Mouse (Mus musculus): Measurements from ENCODE around the gene Med29.
A peak's percentile ranks its signal among the peaks of the same experiment; 100 is the strongest.

Med29 gene

DNA sequence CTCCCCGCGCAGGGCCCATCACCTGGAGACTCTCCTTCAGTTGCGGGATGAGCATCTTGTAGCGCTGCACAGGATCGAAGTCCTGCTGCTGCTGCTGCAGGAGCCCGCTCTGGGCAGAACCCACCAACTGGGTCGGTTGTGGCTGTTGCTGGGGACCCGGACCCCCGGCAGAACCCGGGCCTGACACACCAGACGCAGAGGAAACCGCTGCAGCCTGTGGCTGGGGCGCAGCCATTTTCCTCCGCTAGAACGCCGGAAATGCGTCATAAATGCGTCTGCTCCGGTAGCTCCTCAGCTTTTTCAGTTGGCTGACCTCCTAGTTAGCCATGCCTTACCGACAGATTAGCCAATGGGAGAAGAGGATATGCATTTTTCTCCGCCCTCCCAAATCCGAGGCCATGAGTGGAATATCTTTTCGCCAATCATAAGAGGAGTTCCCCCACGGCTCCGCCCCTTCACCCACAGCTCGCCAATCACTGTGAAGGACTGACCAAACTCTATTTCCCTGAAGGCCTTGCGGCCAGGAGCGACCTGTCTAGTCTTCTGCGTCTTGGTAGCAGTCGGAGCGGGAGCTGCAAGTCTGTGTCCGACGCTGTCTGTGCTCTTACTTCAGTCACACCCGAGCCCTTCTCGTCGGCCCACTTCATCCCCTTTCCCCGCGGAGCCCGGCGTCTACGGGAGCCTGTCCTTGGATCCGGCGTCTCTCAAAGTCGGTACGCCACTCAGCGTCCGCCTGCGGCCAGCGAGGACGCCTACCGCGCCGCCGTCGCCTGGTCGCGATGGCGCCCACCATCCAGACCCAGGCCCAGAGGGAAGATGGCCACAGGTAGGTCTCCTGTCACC lies at the start of gene Med29, which contains the start of gene Paf1:
Med29 (minus strand) TSS at position 280 of the 843 bp plus-strand sequence.
Paf1 (plus strand) TSS at position 523 of the 843 bp plus-strand sequence.
- DNase-seq (ENCODE audit: low read depth): peak; percentile 97

DNA sequence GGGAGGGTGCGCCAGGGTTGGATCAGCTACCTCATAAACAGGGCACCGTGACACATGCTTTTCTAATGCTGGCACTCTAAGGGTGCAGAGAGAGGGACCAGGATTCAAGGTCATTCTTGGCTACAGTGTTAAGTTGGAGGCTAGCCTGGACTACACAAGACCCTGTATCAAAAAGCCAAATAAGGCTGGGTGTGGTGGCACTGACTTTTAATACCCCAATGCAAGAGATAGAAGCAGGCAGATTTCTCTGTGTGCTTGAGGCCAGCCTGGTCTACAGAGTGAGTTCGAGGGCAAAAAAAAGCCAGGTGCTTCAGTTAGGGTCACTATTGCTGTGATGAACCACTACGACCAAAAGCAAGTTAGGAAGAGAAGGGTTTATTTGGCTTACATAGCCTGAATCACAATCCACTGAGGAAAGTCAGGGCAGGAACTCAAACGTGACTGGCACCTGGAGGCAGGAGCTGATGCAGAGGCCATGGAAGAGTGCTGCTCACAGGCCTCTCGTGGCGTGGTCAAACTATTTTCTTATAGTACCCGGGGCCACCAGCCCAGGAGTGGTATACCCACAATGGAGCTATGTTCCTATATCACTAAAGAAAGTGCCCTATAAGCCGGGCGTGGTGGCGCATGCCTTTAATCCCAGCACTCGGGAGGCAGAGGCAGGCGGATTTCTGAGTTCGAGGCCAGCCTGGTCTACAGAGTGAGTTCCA lies 49.4 kb upstream of the Med29 start:
- DNase-seq (ENCODE audit: low read depth): peak; percentile 29

DNA sequence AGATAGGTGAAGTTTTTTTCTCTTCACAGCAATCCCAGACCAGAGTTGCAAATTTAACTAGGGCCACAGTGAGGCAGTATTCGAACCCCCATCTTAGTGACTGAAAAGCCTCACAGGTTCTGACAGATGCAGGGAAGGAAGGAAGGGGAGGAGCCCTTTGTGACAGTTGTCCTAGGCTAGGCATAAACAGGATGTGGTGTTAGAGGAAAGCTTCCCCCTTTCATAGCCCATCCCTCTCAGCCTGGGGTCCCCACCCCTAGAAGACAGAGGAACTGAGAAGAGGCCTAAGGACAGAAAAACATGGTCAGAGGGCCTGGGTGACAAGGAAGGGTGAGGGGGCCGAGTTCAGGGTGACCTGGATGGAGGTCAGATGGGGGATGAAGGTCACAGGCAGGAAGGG lies 48.2 kb upstream of the Med29 start:
- DNase-seq (ENCODE audit: low read depth): peak; percentile 91

DNA sequence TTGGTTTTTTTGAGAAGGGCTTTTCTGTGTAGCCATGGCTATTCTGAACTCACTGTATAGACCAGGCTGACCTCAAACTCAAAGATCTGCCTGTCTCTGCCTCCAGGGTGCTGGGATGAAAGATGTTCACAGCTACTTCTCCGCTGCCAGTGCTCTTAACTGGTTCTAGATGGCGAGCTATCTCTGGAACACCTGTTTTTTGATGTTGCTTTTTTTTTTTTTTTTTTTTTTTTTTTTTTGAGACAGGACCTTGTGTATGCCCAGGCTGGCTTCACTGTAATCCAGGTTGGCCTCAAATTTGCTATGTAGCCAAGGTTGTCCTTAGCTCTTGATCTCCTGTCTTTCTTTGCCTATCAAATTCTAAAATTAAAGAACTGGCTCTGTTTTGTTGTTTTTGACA lies 46.3 kb upstream of the Med29 start:
- no peak for DNase-seq (ENCODE audit: low read depth)

DNA sequence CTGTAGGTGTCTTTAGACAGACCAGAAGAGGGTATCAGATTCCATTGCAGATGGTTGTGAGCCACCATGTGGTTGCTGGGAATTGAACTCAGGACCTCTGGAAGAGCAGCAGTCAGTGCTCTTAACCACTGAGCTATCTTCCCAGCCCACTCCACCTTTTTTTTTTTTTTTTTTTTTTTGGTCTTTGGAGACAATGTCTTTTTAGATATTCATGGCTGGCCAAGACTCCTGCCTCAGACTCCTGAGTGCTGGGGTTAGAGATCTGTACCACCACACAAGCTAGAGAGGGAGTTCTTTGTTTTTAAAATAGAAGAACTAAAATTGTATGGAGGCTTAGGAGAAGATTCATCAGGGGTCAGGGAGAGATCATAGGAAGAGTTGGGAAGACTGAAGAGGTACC lies 45.5 kb upstream of the Med29 start:
- no peak for DNase-seq (ENCODE audit: low read depth)

- peak; percentile 94 for DNase-seq (ENCODE audit: low read depth)
Measured at GRCm38 (mm10) chr7:28436932-28437570, 44.5 kb upstream of the Med29 start, which contains the start of gene Gmfg. TSS of gene Gmfg (plus strand) at chr7:28437447.

DNA sequence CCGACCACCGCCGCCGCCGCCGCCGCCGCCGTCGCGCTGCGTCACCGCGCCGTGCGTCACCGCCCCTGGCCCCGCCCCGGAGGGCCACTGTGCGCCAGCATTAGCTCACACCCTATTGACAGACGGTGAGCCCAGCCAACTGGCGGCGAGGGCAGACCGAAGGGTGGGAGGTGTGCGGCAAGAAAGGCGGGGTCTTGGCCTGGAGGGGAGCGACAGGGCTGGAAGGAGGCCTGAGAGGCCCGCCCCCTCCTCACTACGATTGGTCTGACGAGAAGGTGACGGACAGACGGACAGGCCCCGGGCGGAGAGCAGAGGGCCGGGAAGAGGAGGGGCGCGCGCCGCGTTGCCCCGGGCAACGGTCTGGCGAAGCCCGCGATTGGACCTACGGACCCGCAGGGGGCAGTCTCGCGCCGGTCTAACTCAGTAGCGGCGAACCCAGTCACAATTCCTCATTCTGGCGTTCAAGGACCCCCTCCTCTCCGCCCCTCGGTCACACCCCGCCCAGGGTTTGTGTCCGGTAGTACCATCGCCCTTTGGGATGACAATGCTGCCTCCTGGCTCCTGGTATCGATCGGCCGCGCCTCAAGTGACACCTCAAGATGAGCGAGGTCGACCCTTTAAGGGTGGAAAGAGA lies 43.9 kb upstream of the Med29 start:
- peak; percentile 99 for DNase-seq (ENCODE audit: low read depth)

GRCm38 (mm10) chr7:28435660-28436259 lies 43.3 kb upstream of the Med29 start:
- DNase-seq (ENCODE audit: low read depth): peak; percentile 47

DNA sequence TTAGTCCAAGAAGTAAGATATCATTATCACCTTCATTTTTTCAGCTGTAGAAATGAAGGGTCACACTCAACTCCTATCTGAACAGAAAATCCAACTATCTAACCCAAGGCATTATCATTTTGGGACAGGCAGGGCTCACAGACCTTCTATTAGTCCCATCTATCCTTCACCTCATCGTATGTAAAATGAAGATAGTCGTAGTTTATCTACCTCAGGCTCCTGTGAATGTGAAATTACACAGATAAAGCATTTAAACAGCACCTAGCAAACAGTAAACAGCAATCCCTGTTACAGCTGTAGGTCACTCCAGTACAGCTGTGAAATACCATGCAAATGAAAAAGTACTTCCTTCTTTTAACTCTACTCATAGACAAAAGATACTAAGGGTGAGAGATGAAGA lies 39.7 kb upstream of the Med29 start:
- DNase-seq (ENCODE audit: low read depth): no peak

DNA sequence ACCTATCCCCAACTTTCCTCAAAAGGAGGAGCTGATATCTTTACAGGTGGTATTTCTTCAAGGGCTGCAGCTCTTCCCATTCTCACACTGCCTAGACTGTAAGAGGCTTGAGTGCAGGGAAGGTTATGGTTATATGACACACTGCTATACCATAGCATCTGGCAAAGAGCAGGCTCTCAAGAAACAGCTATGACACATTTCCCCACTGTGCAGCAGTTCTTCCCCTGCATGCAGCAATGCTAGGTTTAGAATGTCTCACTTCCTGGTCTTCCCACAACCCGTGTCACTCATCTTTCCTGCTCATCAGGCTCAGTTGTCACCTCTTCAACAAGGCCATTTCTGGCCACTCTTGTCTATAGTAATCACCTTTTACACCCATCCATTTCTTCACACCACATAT lies 38.0 kb upstream of the Med29 start:
- no peak for DNase-seq (ENCODE audit: low read depth)

DNA sequence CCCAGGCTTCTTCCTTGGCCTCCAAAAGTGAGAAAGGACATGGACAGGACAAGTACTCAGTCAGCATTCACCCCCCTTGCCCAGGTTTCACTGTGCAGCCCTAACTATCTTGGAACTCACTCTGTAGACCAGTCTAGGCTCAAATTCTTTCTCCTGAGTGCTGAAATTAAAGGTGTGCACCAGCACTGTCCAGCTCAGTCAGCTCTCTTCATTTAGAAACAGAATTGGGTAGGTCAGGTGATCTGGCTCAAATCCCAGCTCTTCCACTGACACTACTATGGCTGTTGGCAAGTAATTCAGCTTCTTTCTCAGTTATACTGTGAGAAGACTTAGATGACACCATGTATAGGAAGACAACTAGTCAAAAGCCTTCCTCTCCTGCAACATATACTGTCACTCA lies 35.2 kb upstream of the Med29 start:
- no peak for DNase-seq (ENCODE audit: low read depth)

- no peak for DNase-seq (ENCODE audit: low read depth)
Measured at GRCm38 (mm10) chr7:28423018-28423417, 30.5 kb upstream of the Med29 start.

GRCm38 (mm10) chr7:28419416-28419815 lies 26.9 kb upstream of the Med29 start:
- DNase-seq (ENCODE audit: low read depth): no peak

- no peak for DNase-seq (ENCODE audit: low read depth)
Measured at GRCm38 (mm10) chr7:28418096-28418670, 25.7 kb upstream of the Med29 start.

GRCm38 (mm10) chr7:28417368-28417767 lies 24.9 kb upstream of the Med29 start:
- no peak for DNase-seq (ENCODE audit: low read depth)

GRCm38 (mm10) chr7:28412826-28413225 lies 20.3 kb upstream of the Med29 start:
- DNase-seq (ENCODE audit: low read depth): no peak

GRCm38 (mm10) chr7:28410841-28411475 lies 18.4 kb upstream of the Med29 start:
- no peak for DNase-seq (ENCODE audit: low read depth)

- DNase-seq (ENCODE audit: low read depth): no peak
Measured at GRCm38 (mm10) chr7:28401942-28402341, 9.4 kb upstream of the Med29 start.

DNA sequence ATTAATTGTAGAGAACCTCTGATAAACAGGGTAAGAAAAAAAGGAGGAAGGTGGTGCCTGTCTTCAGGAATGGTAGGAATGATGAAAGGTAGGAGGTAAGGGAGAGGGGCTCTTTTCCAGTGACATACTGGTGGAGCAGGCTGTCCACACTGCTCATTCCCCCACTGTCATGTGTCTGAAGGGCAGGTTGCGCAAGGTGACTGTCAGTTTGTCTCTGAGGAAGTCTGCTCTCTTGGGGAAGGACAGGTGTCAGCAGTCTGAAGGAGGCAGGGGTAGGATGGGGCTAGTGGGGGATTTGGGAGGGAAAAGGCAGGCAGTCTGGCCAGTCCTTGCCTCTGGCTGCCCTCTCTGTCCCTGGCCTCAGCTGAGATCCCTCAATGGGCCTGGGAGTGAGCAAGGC lies 8.5 kb upstream of the Med29 start:
- DNase-seq (ENCODE audit: low read depth): no peak

DNA sequence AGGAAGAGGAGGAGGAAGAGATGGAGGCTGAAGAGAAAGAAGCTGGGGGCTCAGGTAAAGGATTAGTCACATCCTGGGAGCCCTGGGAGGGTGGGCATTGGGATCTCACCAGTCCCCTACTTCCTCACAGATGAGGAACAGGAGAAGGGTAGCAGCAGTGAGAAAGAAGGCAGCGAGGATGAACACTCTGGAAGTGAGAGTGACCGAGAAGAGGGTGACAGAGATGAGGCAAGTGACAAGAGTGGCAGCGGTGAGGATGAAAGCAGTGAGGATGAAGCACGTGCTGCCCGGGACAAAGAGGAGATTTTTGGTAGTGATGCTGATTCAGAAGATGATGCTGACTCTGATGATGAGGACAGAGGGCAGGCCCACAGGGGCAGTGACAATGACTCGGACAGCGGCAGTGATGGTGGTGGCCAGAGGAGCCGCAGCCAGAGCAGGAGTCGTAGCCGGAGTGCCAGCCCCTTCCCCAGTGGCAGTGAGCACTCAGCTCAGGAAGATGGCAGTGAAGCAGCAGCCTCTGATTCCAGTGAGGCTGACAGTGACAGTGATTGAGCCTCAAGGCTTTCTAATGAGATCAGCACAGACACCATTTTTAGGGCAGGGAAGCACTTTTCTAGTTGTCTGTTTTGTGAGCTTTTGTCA lies 6.3 kb upstream of the Med29 start:
- no peak for DNase-seq (ENCODE audit: low read depth)
